Mouse (Mus musculus): Measurements from ENCODE around the gene Stmn1. TPM values are rescaled to one million over a fixed set of nuclear protein-coding genes. Genes with fewer than 3 reads are reported as not detected.
A peak's percentile ranks its signal among the peaks of the same experiment; 100 is the strongest.

The Stmn1 gene
- polyA plus RNA-seq, 1 experiment from 2014 or later: 991 TPM

- H3K36me3 ChIP-seq (ENCODE audit: control insufficient read depth, insufficient read depth, low read length): peaks cover 30% of the 10 kb centered on the region
- no peak for ATAC-seq (replicated peaks; ENCODE audit: insufficient number of reproducible peaks, low FRiP score, low TSS enrichment)
- WGBS (ENCODE audit: insufficient replicate concordance): 80% methylated on average over 8 of the region's 8 CpGs
- 0 out of 2 replicates have a peak overlapping the region, but pooled peaks have one; percentile 28 for H3K9ac ChIP-seq (ENCODE audit: low read depth, low read length)
- peaks cover 3% of the 10 kb centered on the region; the same call in 1 of the 2 replicates for H3K4me1 ChIP-seq (ENCODE audit: control insufficient read depth, insufficient read depth, low read length)
- H3K4me2 ChIP-seq: no peak overlapping the region
- H3K9me3 ChIP-seq (replicated peaks; ENCODE audit: control insufficient read depth, low read length): no peaks in the 10 kb centered on the region; the same call in 1 of the 2 replicates
- H3K4me3 ChIP-seq (ENCODE audit: low read depth, low read length): no peak overlapping the region
- H3K27me3 ChIP-seq (ENCODE audit: control insufficient read depth, insufficient read depth, low read length): no peaks in the 10 kb centered on the region
- no peak overlapping the region for H3K27ac ChIP-seq (ENCODE audit: low read depth, low read length)
Measured at GRCm38 (mm10) chr4:134474240-134474639, 6.1 kb downstream of the Stmn1 start.

DNA sequence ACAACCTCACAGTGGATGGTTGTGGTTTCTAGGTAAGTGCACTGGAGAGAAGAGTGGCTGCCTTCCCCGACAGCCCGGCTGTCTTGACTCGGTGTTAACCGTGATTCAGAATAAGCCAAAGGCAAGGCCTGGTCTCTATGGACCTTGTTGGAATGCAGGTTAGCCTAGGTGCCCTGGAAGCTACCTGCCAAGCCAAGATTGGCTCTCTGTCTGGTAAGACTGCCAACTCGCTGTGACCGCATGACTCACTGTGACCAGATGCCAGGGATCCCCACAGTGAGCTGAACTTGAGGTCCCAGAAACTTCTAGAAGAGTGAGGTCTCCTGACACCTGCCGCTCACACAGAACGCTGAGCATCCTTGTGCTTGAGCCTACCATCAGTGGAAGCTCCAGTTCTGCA lies 8.8 kb downstream of the Stmn1 start:
- H3K4me3 ChIP-seq (ENCODE audit: low read depth, low read length): no peak overlapping the region
- H3K9ac ChIP-seq (ENCODE audit: low read depth, low read length): no peak overlapping the region
- no peaks in the 10 kb centered on the region for H3K4me1 ChIP-seq (ENCODE audit: control insufficient read depth, insufficient read depth, low read length)
- H3K4me2 ChIP-seq: no peak overlapping the region
- 89% methylated on average over 8 of the region's 8 CpGs for WGBS (ENCODE audit: insufficient replicate concordance)
- no peak overlapping the region for H3K27ac ChIP-seq (ENCODE audit: low read depth, low read length)
- ATAC-seq (replicated peaks; ENCODE audit: insufficient number of reproducible peaks, low FRiP score, low TSS enrichment): no peak
- peaks cover 21% of the 10 kb centered on the region for H3K36me3 ChIP-seq (ENCODE audit: control insufficient read depth, insufficient read depth, low read length)
- H3K27me3 ChIP-seq (ENCODE audit: control insufficient read depth, insufficient read depth, low read length): no peaks in the 10 kb centered on the region
- no peaks in the 10 kb centered on the region for H3K9me3 ChIP-seq (replicated peaks; ENCODE audit: control insufficient read depth, low read length)

DNA sequence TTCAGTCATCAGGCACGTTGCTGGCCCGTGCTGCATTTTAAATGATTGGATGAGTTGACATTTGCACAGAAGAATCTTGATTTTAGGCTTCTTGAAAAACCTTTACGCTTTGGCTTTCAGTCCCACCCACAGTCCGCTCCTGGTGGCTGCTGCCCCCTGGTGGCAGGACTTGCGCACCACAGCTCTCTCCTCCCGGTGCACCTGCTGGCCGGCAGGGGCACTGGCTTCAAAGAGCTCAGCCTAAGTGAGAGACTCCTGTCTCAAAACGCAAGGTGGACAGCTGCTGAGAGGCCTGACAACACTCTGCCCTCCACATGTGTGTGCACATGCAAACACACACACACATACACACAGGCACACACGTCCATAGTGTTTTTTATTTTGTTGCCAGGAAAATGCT lies 9.9 kb downstream of the Stmn1 start:
- Histone ChIP-seq H3K4me3 (ENCODE audit: low read depth, low read length) (no peak overlapping the region), H3K27ac (ENCODE audit: low read depth, low read length) (no peak overlapping the region), H3K4me1 (ENCODE audit: control insufficient read depth, insufficient read depth, low read length) (no peaks in the 10 kb centered on the region), H3K9me3 (replicated peaks; ENCODE audit: control insufficient read depth, low read length) (no peaks in the 10 kb centered on the region), H3K4me2 (no peak overlapping the region), H3K36me3 (ENCODE audit: control insufficient read depth, insufficient read depth, low read length) (peaks cover 21% of the 10 kb centered on the region), H3K27me3 (ENCODE audit: control insufficient read depth, insufficient read depth, low read length) (no peaks in the 10 kb centered on the region), H3K9ac (ENCODE audit: low read depth, low read length) (no peak overlapping the region)
- ATAC-seq (replicated peaks; ENCODE audit: insufficient number of reproducible peaks, low FRiP score, low TSS enrichment): no peak
- 9% methylated on average over 9 of the region's 9 CpGs for WGBS (ENCODE audit: insufficient replicate concordance)

- Histone ChIP-seq H3K4me2 (no peak overlapping the region), H3K4me3 (ENCODE audit: low read depth, low read length) (no peak overlapping the region), H3K36me3 (ENCODE audit: control insufficient read depth, insufficient read depth, low read length) (peaks cover 9% of the 10 kb centered on the region; the same call in 1 of the 2 replicates), H3K4me1 (ENCODE audit: control insufficient read depth, insufficient read depth, low read length) (no peaks in the 10 kb centered on the region), H3K9ac (ENCODE audit: low read depth, low read length) (no peak overlapping the region), H3K27me3 (ENCODE audit: control insufficient read depth, insufficient read depth, low read length) (no peaks in the 10 kb centered on the region), H3K9me3 (replicated peaks; ENCODE audit: control insufficient read depth, low read length) (no peaks in the 10 kb centered on the region), H3K27ac (ENCODE audit: low read depth, low read length) (no peak overlapping the region)
- WGBS (ENCODE audit: insufficient replicate concordance): 80% methylated on average over 4 of the region's 4 CpGs
- no peak for ATAC-seq (replicated peaks; ENCODE audit: insufficient number of reproducible peaks, low FRiP score, low TSS enrichment)
Measured at GRCm38 (mm10) chr4:134479839-134480238, 11.7 kb downstream of the Stmn1 start.

GRCm38 (mm10) chr4:134480864-134481263 lies 12.7 kb downstream of the Stmn1 start:
- no peaks in the 10 kb centered on the region for H3K4me1 ChIP-seq (ENCODE audit: control insufficient read depth, insufficient read depth, low read length)
- H3K36me3 ChIP-seq (ENCODE audit: control insufficient read depth, insufficient read depth, low read length): 0 out of 2 replicates have a peak, but pooled peaks cover 3% of the 10 kb centered on the region
- ATAC-seq (replicated peaks; ENCODE audit: insufficient number of reproducible peaks, low FRiP score, low TSS enrichment): no peak
- no peaks in the 10 kb centered on the region for H3K9me3 ChIP-seq (replicated peaks; ENCODE audit: control insufficient read depth, low read length)
- no peak overlapping the region for H3K9ac ChIP-seq (ENCODE audit: low read depth, low read length)
- H3K4me2 ChIP-seq: no peak overlapping the region
- 20% methylated on average over 6 of the region's 6 CpGs for WGBS (ENCODE audit: insufficient replicate concordance)
- H3K4me3 ChIP-seq (ENCODE audit: low read depth, low read length): no peak overlapping the region
- H3K27ac ChIP-seq (ENCODE audit: low read depth, low read length): no peak overlapping the region
- H3K27me3 ChIP-seq (ENCODE audit: control insufficient read depth, insufficient read depth, low read length): no peaks in the 10 kb centered on the region

GRCm38 (mm10) chr4:134481270-134481669 lies 13.2 kb downstream of the Stmn1 start:
- no peak overlapping the region for H3K9ac ChIP-seq (ENCODE audit: low read depth, low read length)
- 53% methylated on average over 6 of the region's 6 CpGs for WGBS (ENCODE audit: insufficient replicate concordance)
- H3K36me3 ChIP-seq (ENCODE audit: control insufficient read depth, insufficient read depth, low read length): 0 out of 2 replicates have a peak, but pooled peaks cover 3% of the 10 kb centered on the region
- no peaks in the 10 kb centered on the region for H3K4me1 ChIP-seq (ENCODE audit: control insufficient read depth, insufficient read depth, low read length)
- no peak overlapping the region for H3K4me3 ChIP-seq (ENCODE audit: low read depth, low read length)
- no peak overlapping the region for H3K4me2 ChIP-seq
- H3K9me3 ChIP-seq (replicated peaks; ENCODE audit: control insufficient read depth, low read length): no peaks in the 10 kb centered on the region
- no peak for ATAC-seq (replicated peaks; ENCODE audit: insufficient number of reproducible peaks, low FRiP score, low TSS enrichment)
- H3K27me3 ChIP-seq (ENCODE audit: control insufficient read depth, insufficient read depth, low read length): no peaks in the 10 kb centered on the region
- no peak overlapping the region for H3K27ac ChIP-seq (ENCODE audit: low read depth, low read length)

- Histone ChIP-seq H3K4me2 (no peak overlapping the region), H3K4me1 (ENCODE audit: control insufficient read depth, insufficient read depth, low read length) (no peaks in the 10 kb centered on the region), H3K9ac (ENCODE audit: low read depth, low read length) (no peak overlapping the region), H3K36me3 (ENCODE audit: control insufficient read depth, insufficient read depth, low read length) (no peaks in the 10 kb centered on the region), H3K9me3 (replicated peaks; ENCODE audit: control insufficient read depth, low read length) (no peaks in the 10 kb centered on the region), H3K4me3 (ENCODE audit: low read depth, low read length) (no peak overlapping the region), H3K27me3 (ENCODE audit: control insufficient read depth, insufficient read depth, low read length) (no peaks in the 10 kb centered on the region), H3K27ac (ENCODE audit: low read depth, low read length) (no peak overlapping the region)
- no peak for ATAC-seq (replicated peaks; ENCODE audit: insufficient number of reproducible peaks, low FRiP score, low TSS enrichment)
- 75% methylated on average over 8 of the region's 8 CpGs for WGBS (ENCODE audit: insufficient replicate concordance)
Measured at GRCm38 (mm10) chr4:134482442-134482841, 14.3 kb downstream of the Stmn1 start.

- no peaks in the 10 kb centered on the region for H3K4me1 ChIP-seq (ENCODE audit: control insufficient read depth, insufficient read depth, low read length)
- 69% methylated on average over 6 of the region's 6 CpGs for WGBS (ENCODE audit: insufficient replicate concordance)
- H3K27ac ChIP-seq (ENCODE audit: low read depth, low read length): no peak overlapping the region
- no peak overlapping the region for H3K9ac ChIP-seq (ENCODE audit: low read depth, low read length)
- no peak overlapping the region for H3K4me2 ChIP-seq
- H3K36me3 ChIP-seq (ENCODE audit: control insufficient read depth, insufficient read depth, low read length): no peaks in the 10 kb centered on the region
- no peak for ATAC-seq (replicated peaks; ENCODE audit: insufficient number of reproducible peaks, low FRiP score, low TSS enrichment)
- H3K27me3 ChIP-seq (ENCODE audit: control insufficient read depth, insufficient read depth, low read length): no peaks in the 10 kb centered on the region
- H3K9me3 ChIP-seq (replicated peaks; ENCODE audit: control insufficient read depth, low read length): no peaks in the 10 kb centered on the region
- H3K4me3 ChIP-seq (ENCODE audit: low read depth, low read length): no peak overlapping the region
Measured at GRCm38 (mm10) chr4:134483078-134483688, 15.1 kb downstream of the Stmn1 start.

GRCm38 (mm10) chr4:134483696-134484095 lies 15.6 kb downstream of the Stmn1 start:
- WGBS (ENCODE audit: insufficient replicate concordance): 31% methylated on average over 6 of the region's 6 CpGs
- Histone ChIP-seq H3K4me2 (no peak overlapping the region), H3K9ac (ENCODE audit: low read depth, low read length) (0 out of 2 replicates have a peak overlapping the region, but pooled peaks have one; percentile 39), H3K27ac (ENCODE audit: low read depth, low read length) (no peak overlapping the region), H3K4me1 (ENCODE audit: control insufficient read depth, insufficient read depth, low read length) (no peaks in the 10 kb centered on the region), H3K9me3 (replicated peaks; ENCODE audit: control insufficient read depth, low read length) (no peaks in the 10 kb centered on the region), H3K4me3 (ENCODE audit: low read depth, low read length) (no peak overlapping the region), H3K27me3 (ENCODE audit: control insufficient read depth, insufficient read depth, low read length) (no peaks in the 10 kb centered on the region), H3K36me3 (ENCODE audit: control insufficient read depth, insufficient read depth, low read length) (no peaks in the 10 kb centered on the region)
- no peak for ATAC-seq (replicated peaks; ENCODE audit: insufficient number of reproducible peaks, low FRiP score, low TSS enrichment)

Measured in heart, embryonic 11.5 days (tissue).